Mouse (Mus musculus) kidney, adult 2 months (tissue): ENCODE measurements around the gene Cyp2b19.

Experiments used
- CTCF ChIP-seq: fragments of 200-500 bp; conservative IDR thresholded peaks from 2 replicates; pipeline ENCODE4 v1.5.1; 2011; ENCODE audit warnings: low read depth, mild to moderate bottlenecking, control low read depth, low read length, moderate library complexity, mixed read lengths; ENCODE audit not compliant: insufficient read depth, insufficient read length
- POLR2A ChIP-seq: fragments of 200-500 bp; IDR thresholded peaks from one replicate; pipeline ENCODE4 v1.6.1; 2011; ENCODE audit warnings: low read depth, low read length, control low read depth

- no peak for TF ChIP-seq POLR2A
- TF ChIP-seq CTCF, result no peak
Measured at GRCm38 (mm10) chr7:26756842-26757241, at the start of gene Cyp2b19.
